Mouse (Mus musculus): ENCODE results near the gene Iqschfp. TPM values are rescaled to one million over a fixed set of nuclear protein-coding genes. Genes with fewer than 3 reads are reported as not detected.

Iqschfp gene
- polyA plus RNA-seq, 1 experiment from 2014 or later = 0.24 TPM

- Histone ChIP-seq H3K27ac (replicated peaks) (no peak overlapping the region), H3K9me3 (no peaks in the 10 kb centered on the region), H3K4me1 (peaks cover 10% of the 10 kb centered on the region), H3K36me3 (replicated peaks) (no peaks in the 10 kb centered on the region), H3K4me3 (no peak overlapping the region), H3K27me3 (replicated peaks; ENCODE audit: low read depth, poor library complexity, severe bottlenecking) (no peaks in the 10 kb centered on the region)
- 34% methylated on average over 9 of the region's 9 CpGs for WGBS
- DNase-seq (ENCODE audit: low spot score) = no peak
These were observed 765.7 kb downstream of the Iqschfp start for GRCm38 (mm10) chr3:68657589-68658245.

GRCm38 (mm10) chr3:68659996-68660395 is 768.0 kb downstream of the Iqschfp start:
- no peaks in the 10 kb centered on the region for H3K27me3 ChIP-seq (replicated peaks; ENCODE audit: low read depth, poor library complexity, severe bottlenecking)
- no peak overlapping the region for H3K4me3 ChIP-seq
- no peak for DNase-seq (ENCODE audit: low spot score)
- H3K9me3 ChIP-seq = no peaks in the 10 kb centered on the region
- no peak overlapping the region for H3K27ac ChIP-seq (replicated peaks)
- WGBS = 91% methylated on average over 6 of the region's 6 CpGs
- H3K4me1 ChIP-seq = peaks cover 10% of the 10 kb centered on the region
- H3K36me3 ChIP-seq (replicated peaks) = no peaks in the 10 kb centered on the region

DNA sequence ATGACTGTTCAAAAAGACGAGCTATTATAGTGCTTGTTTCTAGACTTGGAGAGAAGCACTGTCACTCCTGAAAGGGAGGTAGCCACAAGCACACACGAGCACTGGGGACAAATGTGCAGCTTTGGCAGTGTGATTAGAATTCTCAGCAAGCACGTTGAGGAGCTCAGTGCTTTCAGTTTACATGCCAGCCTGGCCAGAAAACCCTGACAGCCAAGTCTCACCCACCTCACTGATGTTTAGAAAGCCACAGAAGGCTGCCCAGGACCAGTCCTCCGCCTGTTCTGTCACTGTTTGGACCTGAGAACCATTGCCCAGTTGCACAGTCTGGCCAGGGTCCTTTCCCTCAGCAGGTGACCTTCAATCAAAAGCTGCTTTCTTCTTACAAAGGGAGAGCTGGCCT is 768.5 kb downstream of the Iqschfp start:
- Histone ChIP-seq H3K4me1 (peaks cover 10% of the 10 kb centered on the region), H3K4me3 (no peak overlapping the region), H3K27me3 (replicated peaks; ENCODE audit: low read depth, poor library complexity, severe bottlenecking) (no peaks in the 10 kb centered on the region), H3K9me3 (no peaks in the 10 kb centered on the region), H3K27ac (replicated peaks) (no peak overlapping the region), H3K36me3 (replicated peaks) (no peaks in the 10 kb centered on the region)
- 79% methylated on average over 4 of the region's 4 CpGs for WGBS
- DNase-seq (ENCODE audit: low spot score) = no peak

DNA sequence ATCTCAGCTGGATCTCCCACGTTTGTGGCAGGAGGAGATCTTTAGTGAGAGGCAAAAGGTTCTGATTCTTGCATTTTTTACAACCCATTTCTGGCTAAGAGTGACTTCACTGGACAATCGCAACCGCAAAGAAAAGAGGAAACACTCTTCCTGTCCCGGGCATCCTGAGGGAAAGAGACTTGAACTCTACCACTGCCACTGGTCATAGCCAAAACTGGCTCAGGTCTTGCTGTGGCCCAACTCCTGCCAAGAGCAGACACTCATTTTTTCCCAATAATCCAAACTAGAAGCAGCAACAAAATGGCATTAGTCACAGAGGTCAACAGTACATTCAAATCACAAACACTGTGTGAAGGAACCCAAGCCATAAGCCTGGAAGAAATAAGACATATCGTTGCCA is 770.4 kb downstream of the Iqschfp start:
- 82% methylated on average over 5 of the region's 5 CpGs for WGBS
- Histone ChIP-seq H3K27me3 (replicated peaks; ENCODE audit: low read depth, poor library complexity, severe bottlenecking) (no peaks in the 10 kb centered on the region), H3K9me3 (no peaks in the 10 kb centered on the region), H3K27ac (replicated peaks) (no peak overlapping the region), H3K4me1 (peaks cover 4% of the 10 kb centered on the region), H3K36me3 (replicated peaks) (no peaks in the 10 kb centered on the region), H3K4me3 (no peak overlapping the region)
- no peak for DNase-seq (ENCODE audit: low spot score)

- 81% methylated on average over 6 of the region's 6 CpGs for WGBS
- DNase-seq (ENCODE audit: low spot score) = no peak
- Histone ChIP-seq H3K27me3 (replicated peaks; ENCODE audit: low read depth, poor library complexity, severe bottlenecking) (no peaks in the 10 kb centered on the region), H3K9me3 (no peaks in the 10 kb centered on the region), H3K4me1 (no peaks in the 10 kb centered on the region), H3K27ac (replicated peaks) (no peak overlapping the region), H3K4me3 (no peak overlapping the region), H3K36me3 (replicated peaks) (no peaks in the 10 kb centered on the region)
These were observed 772.3 kb downstream of the Iqschfp start for GRCm38 (mm10) chr3:68664337-68664736.

DNA sequence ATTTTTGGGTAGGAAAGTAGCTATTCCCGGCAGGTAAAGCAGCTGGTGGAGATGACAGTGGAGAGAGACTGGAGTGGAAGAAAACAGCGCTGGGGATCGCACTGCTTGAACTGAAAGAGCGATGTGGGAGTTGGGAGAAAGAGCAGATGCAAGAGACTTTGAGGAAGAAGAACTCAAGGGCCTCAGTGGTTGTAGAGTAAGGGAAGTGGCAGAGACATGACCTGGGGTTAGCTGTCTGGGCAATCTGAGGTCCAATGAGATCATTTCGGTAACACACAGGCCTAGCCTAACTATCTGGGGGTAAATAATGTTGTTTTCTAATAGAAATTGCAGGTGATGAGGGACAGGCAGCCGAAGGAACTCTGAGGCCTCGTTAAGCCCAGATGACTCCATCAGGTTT is 774.3 kb downstream of the Iqschfp start:
- Histone ChIP-seq H3K27me3 (replicated peaks; ENCODE audit: low read depth, poor library complexity, severe bottlenecking) (no peaks in the 10 kb centered on the region), H3K36me3 (replicated peaks) (no peaks in the 10 kb centered on the region), H3K9me3 (no peaks in the 10 kb centered on the region)

GRCm38 (mm10) chr3:68667852-68668251 is 775.8 kb downstream of the Iqschfp start:
- Histone ChIP-seq H3K27ac (replicated peaks) (no peak overlapping the region), H3K9me3 (no peaks in the 10 kb centered on the region), H3K36me3 (replicated peaks) (no peaks in the 10 kb centered on the region), H3K4me1 (no peaks in the 10 kb centered on the region), H3K4me3 (no peak overlapping the region), H3K27me3 (replicated peaks; ENCODE audit: low read depth, poor library complexity, severe bottlenecking) (no peaks in the 10 kb centered on the region)
- 91% methylated on average over 1 of the region's 1 CpGs for WGBS
- DNase-seq (ENCODE audit: low spot score) = no peak

More for the DNA sequence above, 774.3 kb downstream of the Iqschfp start:
- 92% methylated on average over 7 of the region's 7 CpGs for WGBS
- no peaks in the 10 kb centered on the region for H3K4me1 ChIP-seq
- no peak overlapping the region for H3K4me3 ChIP-seq
- no peak for DNase-seq (ENCODE audit: low spot score)
- H3K27ac ChIP-seq (replicated peaks) = no peak overlapping the region

DNA sequence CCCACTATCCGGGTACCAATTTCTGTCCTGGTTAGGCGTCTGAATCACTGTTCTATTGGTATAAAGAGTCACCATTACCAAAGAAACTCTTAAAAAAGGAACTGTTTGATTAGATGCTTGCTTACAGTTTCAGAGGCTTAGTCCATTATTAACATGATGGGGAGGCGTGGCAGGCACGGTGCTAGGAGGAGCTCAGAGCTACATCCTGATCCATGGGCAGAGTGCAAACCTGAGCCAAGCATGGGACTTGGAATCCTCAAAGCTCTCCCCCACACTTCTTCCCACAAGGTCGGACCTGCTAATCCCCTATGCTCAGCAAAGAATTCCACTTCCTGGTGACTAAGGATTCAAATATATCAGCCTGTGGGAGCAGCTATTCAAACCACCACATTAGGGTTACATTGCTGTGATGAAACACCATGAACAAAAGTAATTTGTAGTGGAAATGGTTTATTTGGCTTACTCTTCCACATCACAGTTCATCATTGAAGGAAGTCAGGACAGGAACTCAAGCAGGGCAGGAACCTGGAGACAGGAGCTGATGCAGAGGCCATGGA is 777.5 kb downstream of the Iqschfp start:
- H3K27ac ChIP-seq (replicated peaks) = no peak overlapping the region
- WGBS = 81% methylated on average over 5 of the region's 5 CpGs
- H3K36me3 ChIP-seq (replicated peaks) = no peaks in the 10 kb centered on the region
- no peaks in the 10 kb centered on the region for H3K27me3 ChIP-seq (replicated peaks; ENCODE audit: low read depth, poor library complexity, severe bottlenecking)
- H3K9me3 ChIP-seq = no peaks in the 10 kb centered on the region
- no peak overlapping the region for H3K4me3 ChIP-seq
- DNase-seq (ENCODE audit: low spot score) = no peak
- no peaks in the 10 kb centered on the region for H3K4me1 ChIP-seq

DNA sequence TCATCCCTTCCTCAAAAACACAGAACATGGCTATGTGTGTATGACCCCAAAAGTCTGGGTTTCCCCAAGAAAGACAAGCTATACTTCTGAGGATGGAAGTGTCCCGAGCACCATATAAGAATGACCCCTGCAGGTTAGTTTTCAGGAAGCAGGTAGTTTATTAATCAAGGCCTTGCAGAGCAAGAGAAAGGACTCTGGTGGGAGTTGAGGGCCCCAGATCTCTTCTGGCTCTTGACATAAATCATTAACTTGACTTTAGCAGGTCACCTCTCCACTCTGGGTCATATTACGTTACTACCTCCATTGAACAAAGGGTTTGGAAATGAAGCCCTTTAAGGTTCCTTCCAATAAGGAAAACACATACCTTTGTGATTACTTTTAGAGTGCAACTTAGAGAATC is 782.7 kb downstream of the Iqschfp start:
- Histone ChIP-seq H3K9me3 (no peaks in the 10 kb centered on the region), H3K4me3 (no peak overlapping the region)
- 67% methylated on average over 2 of the region's 2 CpGs for WGBS

DNA sequence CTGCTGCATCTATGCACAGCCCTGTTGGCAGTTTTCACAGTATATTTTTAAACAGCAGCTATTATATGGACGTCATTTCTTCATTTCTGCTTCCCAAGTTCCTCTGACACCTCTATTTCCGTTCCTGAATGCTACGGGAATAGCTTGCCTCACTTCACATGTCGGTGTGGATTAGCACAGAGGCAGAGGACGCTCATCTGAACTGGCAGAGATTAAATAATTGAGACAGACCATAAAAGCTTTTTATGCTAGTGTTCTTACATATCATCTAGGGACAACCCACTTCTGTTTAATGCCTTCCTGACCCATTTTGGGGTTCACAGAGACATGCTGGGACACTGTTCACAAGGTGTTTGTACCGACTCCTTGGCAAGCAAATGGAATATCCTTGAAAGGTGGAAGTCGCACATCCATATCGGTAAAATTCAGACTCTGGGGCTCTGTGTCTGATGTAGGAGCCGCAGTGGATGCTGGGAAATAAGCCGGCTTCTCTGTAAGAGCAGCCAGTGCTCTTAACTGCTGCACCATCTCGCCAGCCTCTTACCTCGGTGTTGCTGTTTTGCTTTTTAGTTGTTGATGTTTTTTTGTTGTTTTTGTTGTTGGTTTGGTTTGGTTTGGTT is 783.3 kb downstream of the Iqschfp start:
- Histone ChIP-seq H3K27ac (replicated peaks) (no peak overlapping the region), H3K9me3 (no peaks in the 10 kb centered on the region), H3K4me3 (no peak overlapping the region), H3K27me3 (replicated peaks; ENCODE audit: low read depth, poor library complexity, severe bottlenecking) (no peaks in the 10 kb centered on the region), H3K36me3 (replicated peaks) (no peaks in the 10 kb centered on the region), H3K4me1 (peaks cover 19% of the 10 kb centered on the region)
- WGBS = 86% methylated on average over 12 of the region's 12 CpGs
- DNase-seq (ENCODE audit: low spot score) = no peak

More for the DNA sequence above, 782.7 kb downstream of the Iqschfp start:
- Histone ChIP-seq H3K27me3 (replicated peaks; ENCODE audit: low read depth, poor library complexity, severe bottlenecking) (no peaks in the 10 kb centered on the region), H3K4me1 (peaks cover 19% of the 10 kb centered on the region), H3K27ac (replicated peaks) (no peak overlapping the region), H3K36me3 (replicated peaks) (no peaks in the 10 kb centered on the region)
- no peak for DNase-seq (ENCODE audit: low spot score)

Other genes starting within 250 kb of the Iqschfp start
- not detected in 2 replicates for gene Iqcj, start within 50 bp of the Iqschfp start, polyA plus RNA-seq (2016; fragmentation: Nextera tagmentation; extraction: Ambion mirVana)
- gene Schip1, start 172.6 kb downstream of the Iqschfp start, polyA plus RNA-seq (2016; fragmentation: Nextera tagmentation; extraction: Ambion mirVana) = 37.8 and 39.4 TPM in 2 replicates